Mouse (Mus musculus) thymus, postnatal 36 days (tissue): ENCODE results near the gene Vmn1r185.
"Not testable (repeated sequence)": the region's sequence is repeated elsewhere in the genome, so short reads cannot be mapped to it uniquely, and the experiment has no call there.

ENCODE experiments used
- DNase-seq, 2 experiments: peaks; one replicate each; pipeline ENCODE4 v3.0.0; 2022; ENCODE audit warnings: mixed read lengths in 2 of 2

Vmn1r185 gene

DNA sequence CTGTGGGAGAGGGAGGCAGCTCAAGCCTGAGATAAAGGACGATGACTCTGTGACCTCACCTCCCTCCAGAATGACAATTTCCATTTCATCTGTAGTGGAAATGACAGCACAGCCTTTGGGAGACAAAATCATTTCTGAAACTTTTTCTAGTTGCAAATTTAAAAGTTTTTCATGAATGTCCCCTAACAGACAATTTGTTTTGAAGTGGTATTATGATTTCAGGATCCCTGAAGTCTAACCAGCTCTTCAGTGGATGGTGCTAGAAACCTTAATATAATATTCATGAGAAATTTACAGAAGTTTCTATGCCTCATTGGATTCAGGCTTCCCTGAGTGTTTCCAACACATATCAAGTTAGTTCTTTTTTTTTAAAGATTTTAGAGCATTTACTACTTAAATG is at the start of gene Vmn1r185:
Vmn1r185 (minus strand) TSS at position 101 of the 400 bp plus-strand sequence.
- not testable (repeated sequence) for DNase-seq

DNA sequence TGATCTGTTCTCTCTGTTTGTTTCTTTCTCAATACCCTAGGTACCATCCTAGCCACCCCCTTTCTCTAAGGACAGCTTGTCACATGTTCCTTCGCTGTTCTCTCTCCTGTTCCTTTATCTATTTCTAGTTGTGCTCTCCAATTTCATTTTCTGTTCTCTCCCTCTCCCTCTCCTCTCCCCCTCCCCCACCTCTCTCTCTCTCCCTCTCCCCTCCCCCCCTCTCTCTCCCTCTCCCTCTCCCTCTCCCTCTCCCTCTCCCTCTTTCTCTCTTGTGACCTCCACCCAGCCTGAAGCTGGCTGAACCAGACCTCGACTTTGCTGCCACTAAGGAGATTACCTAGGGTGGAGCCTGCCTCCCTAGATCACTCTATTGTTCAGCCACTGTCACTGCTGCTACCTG is 49.2 kb upstream of the Vmn1r185 start:
- not testable (repeated sequence) for DNase-seq

DNA sequence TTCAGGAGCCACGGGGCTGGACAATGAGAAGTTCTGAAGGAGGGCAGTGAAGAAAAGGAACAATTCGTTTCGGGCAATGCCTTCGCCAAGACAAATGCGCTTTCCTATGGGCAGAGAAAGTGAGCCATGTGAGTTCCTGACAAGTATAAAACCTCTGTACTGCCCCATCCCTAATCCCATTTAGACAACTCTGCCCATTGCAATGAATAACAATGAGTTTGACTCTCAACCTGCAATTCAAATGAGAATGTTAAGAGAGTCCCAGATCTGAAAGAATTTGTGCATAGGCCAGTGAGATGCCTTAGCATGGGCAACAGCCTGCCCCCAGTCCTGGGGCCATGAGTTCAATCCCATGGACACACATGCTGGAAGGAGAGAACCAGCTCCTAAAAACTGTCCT is 47.7 kb upstream of the Vmn1r185 start:
- DNase-seq, result no peak

DNA sequence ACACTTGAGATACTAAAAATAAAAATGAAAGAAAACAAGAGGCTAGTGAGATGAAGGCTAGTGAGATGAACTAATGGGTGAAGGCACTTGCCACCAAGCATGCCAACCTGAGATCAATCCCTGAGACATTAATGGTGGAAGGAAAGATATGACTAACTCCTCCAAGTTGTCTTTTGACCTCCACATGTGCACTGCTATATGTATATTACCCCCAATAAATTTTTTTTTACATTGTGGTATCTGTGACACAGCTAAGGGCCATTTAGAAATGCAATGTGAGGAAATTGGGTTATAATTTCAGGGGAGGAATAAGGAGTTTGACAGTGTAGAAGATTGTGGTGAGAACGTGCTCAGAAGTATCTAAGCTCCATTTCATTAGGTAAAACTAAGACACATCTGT is 28.5 kb downstream of the Vmn1r185 start:
- no peak for DNase-seq

DNA sequence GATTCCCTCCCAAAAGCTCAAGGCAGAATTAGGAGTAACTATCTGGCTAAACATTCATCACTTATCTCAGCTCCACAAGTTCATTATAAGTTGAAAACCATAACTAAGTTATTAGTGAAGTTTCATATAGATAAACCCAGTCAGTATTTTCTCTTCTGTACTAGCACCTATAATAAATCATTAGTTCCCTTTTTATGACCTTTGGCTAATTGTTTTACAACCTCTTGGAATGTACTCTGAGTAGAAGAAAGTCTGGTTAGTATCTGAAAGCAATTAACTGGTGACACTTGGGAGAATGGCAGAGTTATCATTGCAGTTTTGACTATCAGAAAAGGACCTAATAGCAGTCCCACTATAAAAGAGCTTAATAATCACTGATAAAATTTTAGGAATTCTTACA is 29.2 kb downstream of the Vmn1r185 start:
- DNase-seq, result no peak
